Mouse (Mus musculus) heart, postnatal 0 days (tissue): ENCODE data around the gene Nrn1l.

Experiments used
- CTCF ChIP-seq: IDR thresholded peaks from 2 replicates; pipeline ENCODE4 v1.5.1; 2016; ENCODE audit warnings: antibody characterized with exemption, control low read depth, low read depth
- EP300 ChIP-seq: IDR thresholded peaks from 2 replicates; pipeline ENCODE4 v1.6.1; 2016; ENCODE audit warnings: antibody characterized with exemption, low read depth

GRCm38 (mm10) chr8:105851651-105852143, 41.7 kb upstream of the Nrn1l start:
- no peak for TF ChIP-seq CTCF
- TF ChIP-seq EP300 = peak; percentile 37; the same call in 1 of the 2 replicates
